Mouse (Mus musculus) embryonic facial prominence, embryonic 12.5 days (tissue): ENCODE measurements around the gene Cpvl. TPM values are rescaled to one million over a fixed set of nuclear protein-coding genes. Genes with fewer than 3 reads are reported as not detected.

Experiments
- ATAC-seq: fragments of 200-750 bp; cut with Nextera tagmentation; 2 replicates; pipeline ENCODE4 v1.8.0; 2017; ENCODE audit not compliant: insufficient number of reproducible peaks, insufficient read depth, low FRiP score, low TSS enrichment
- H3K27ac ChIP-seq: fragments of 300-500 bp; sonication (generic); 2 replicates; pipeline ENCODE4 v1.5.1; 2016; ENCODE audit warnings: mild to moderate bottlenecking
- H3K27me3 ChIP-seq: fragments of 300-500 bp; sonication (generic); 2 replicates; pipeline ENCODE4 v1.6.1; 2016; ENCODE audit warnings: mild to moderate bottlenecking, moderate library complexity
- H3K36me3 ChIP-seq: fragments of 300-500 bp; sonication (generic); 2 replicates; pipeline ENCODE4 v1.6.1; 2016; ENCODE audit warnings: mild to moderate bottlenecking
- H3K4me1 ChIP-seq: fragments of 300-500 bp; sonication (generic); 2 replicates; pipeline ENCODE4 v1.6.1; 2016
- H3K4me2 ChIP-seq: fragments of 300-500 bp; sonication (generic); replicated peaks from 2 replicates; pipeline ENCODE4 v1.6.1; 2016; ENCODE audit warnings: mild to moderate bottlenecking, moderate library complexity
- H3K4me3 ChIP-seq: fragments of 300-500 bp; sonication (generic); 2 replicates; pipeline ENCODE4 v1.5.1; 2016; ENCODE audit warnings: mild to moderate bottlenecking
- H3K9ac ChIP-seq: fragments of 300-500 bp; sonication (generic); 2 replicates; pipeline ENCODE4 v1.6.1; 2016; ENCODE audit warnings: mild to moderate bottlenecking, moderate library complexity
- H3K9me3 ChIP-seq: fragments of 300-500 bp; sonication (generic); 2 replicates; pipeline ENCODE4 v1.6.1; 2016; ENCODE audit warnings: mild to moderate bottlenecking, moderate library complexity
- WGBS: fragments of 180-500 bp; shearing (Covaris S2); methylation state at CpG from one replicate; pipeline ENCODE4 v1.1.7; 2016; 5-methylcytosine and 5-hydroxymethylcytosine counted together
- polyA plus RNA-seq: library from polyadenylated mRNA; unstranded; fragments of >200 nt; fragmentation: Nextera tagmentation; extraction: Ambion mirVana; gene quantifications from 2 replicates; pipeline ENCODE4 v1.2.1, GENCODE M21; 2016

Cpvl gene
- polyA plus RNA-seq, 1 experiment from 2014 or later: not detected

DNA sequence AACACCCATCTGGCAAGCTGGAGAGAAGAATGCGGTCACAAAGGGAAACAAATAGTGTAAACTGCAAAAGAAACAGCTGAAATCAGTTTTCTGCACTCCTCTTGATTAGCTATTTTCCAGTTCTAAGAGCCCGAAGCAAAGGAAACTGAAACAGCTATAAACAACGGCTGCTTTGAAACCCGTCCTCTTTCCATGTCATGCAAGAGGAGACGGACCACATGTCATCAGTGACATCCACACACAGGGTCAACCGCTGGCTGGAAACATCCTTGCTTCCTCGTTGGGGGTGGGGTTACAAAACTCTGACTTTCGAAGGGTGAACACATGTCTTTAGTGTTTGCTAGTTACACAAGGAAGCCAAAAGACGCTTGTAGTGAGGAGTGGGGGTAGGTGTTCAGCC is 27.6 kb downstream of the Cpvl start:
- 20% methylated on average over 9 of the region's 9 CpGs for whole genome bisulfite sequencing
- Histone ChIP-seq H3K27ac (peak overlapping the region; percentile 55), H3K27me3 (no peaks in the 10 kb centered on the region), H3K9ac (no peak overlapping the region), H3K4me1 (peaks cover 31% of the 10 kb centered on the region), H3K4me2 (no peak overlapping the region), H3K4me3 (no peak overlapping the region), H3K36me3 (no peaks in the 10 kb centered on the region), H3K9me3 (no peaks in the 10 kb centered on the region)
- ATAC-seq: no peak

GRCm38 (mm10) chr6:53948388-53949035 is 30.0 kb downstream of the Cpvl start:
- H3K36me3 ChIP-seq: no peaks in the 10 kb centered on the region
- no peak overlapping the region for H3K9ac ChIP-seq
- peaks cover 37% of the 10 kb centered on the region for H3K4me1 ChIP-seq
- no peaks in the 10 kb centered on the region for H3K27me3 ChIP-seq
- H3K27ac ChIP-seq: no peak overlapping the region
- no peak overlapping the region for H3K4me2 ChIP-seq
- no peak for ATAC-seq
- H3K9me3 ChIP-seq: no peaks in the 10 kb centered on the region
- H3K4me3 ChIP-seq: no peak overlapping the region
- WGBS: 27% methylated on average over 4 of the region's 4 CpGs

DNA sequence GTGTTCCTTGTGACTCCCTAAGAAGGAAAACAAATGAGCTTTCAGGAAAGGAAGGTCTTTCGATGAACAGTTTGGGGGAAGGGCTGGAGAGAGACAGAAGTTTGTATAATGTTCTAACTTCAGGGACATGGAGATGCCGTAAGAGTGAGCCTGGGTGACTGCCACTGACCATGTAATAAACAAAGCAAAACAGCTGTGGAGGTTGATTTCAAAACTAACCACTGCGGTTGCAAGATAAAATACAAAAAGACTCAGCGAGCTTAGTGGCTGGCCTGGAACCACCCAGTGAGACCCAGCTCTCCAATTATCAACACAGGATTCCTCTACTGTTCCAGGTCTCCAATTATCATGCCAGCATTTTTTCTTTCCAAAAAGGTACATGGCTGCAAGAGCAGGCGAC is 33.6 kb downstream of the Cpvl start:
- ATAC-seq: no peak
- Histone ChIP-seq H3K9me3 (no peaks in the 10 kb centered on the region), H3K9ac (no peak overlapping the region), H3K4me2 (no peak overlapping the region), H3K27me3 (no peaks in the 10 kb centered on the region), H3K4me3 (no peak overlapping the region), H3K4me1 (peaks cover 37% of the 10 kb centered on the region), H3K27ac (peak overlapping the region; percentile 59; the same call in 1 of the 2 replicates), H3K36me3 (no peaks in the 10 kb centered on the region)
- WGBS: 70% methylated on average over 5 of the region's 5 CpGs

- H3K9me3 ChIP-seq: no peaks in the 10 kb centered on the region
- H3K9ac ChIP-seq: no peak overlapping the region
- H3K4me2 ChIP-seq: no peak overlapping the region
- no peak overlapping the region for H3K4me3 ChIP-seq
- no peaks in the 10 kb centered on the region for H3K36me3 ChIP-seq
- peak overlapping the region; percentile 59; the same call in 1 of the 2 replicates for H3K27ac ChIP-seq
- no peak for ATAC-seq
- H3K4me1 ChIP-seq: peaks cover 36% of the 10 kb centered on the region
- no peaks in the 10 kb centered on the region for H3K27me3 ChIP-seq
- WGBS: 46% methylated on average over 3 of the region's 3 CpGs
Measured at GRCm38 (mm10) chr6:53944417-53944816, 34.1 kb downstream of the Cpvl start.

DNA sequence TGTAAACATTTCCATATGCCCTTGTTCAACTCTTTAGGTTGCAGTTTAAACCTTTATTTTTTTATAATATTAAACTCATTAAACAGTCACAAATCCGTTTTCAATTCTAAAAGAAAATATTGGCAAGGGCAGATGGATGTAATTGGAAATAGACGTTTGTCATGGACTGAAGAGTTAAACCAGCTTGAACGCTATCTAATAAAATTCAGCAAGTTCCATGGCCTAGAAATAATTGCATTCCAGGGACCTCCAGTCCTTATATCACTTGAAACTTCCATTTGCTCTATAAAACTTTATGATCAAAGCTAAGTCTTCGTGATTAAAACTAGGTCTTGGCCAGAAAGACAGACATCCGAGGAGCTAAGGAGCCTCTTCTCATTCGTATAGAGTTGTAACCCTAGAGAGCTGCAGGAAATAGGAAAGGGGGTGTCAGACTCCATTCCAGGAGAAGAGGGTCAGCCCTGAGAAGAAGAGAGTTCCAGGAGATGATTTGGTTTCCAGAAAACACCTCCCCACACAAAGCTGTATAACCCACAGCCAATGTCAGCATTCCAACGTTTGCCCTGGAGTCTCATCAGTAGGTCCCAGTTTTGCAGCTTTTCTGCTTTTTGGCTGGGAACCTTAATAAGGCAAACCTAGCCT is 36.2 kb downstream of the Cpvl start:
- peaks cover 30% of the 10 kb centered on the region for H3K4me1 ChIP-seq
- no peaks in the 10 kb centered on the region for H3K36me3 ChIP-seq
- no peak overlapping the region for H3K4me3 ChIP-seq
- no peak overlapping the region for H3K4me2 ChIP-seq
- no peak overlapping the region for H3K9ac ChIP-seq
- no peak for ATAC-seq
- H3K27ac ChIP-seq: no peak overlapping the region
- WGBS: 43% methylated on average over 7 of the region's 7 CpGs
- H3K27me3 ChIP-seq: no peaks in the 10 kb centered on the region
- no peaks in the 10 kb centered on the region for H3K9me3 ChIP-seq

DNA sequence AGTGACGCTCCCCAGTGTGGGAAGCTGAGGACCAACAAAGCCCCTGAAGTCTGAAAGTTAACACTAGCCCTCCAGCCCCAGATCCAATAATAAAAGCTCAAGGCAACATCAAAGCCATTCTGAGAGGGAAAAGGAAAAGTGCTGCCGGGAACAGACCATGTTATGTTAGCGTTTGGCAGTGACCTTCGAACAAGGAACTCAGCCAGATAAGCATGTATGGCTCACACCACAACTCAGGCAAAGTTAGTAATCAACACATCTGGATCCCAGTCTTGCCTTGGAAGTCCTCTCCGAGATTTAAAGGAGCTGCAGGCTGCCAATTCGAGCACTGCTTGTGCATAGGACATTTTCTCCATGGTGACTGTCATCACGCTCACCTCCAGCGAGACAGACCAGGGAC is 38.7 kb downstream of the Cpvl start:
- H3K36me3 ChIP-seq: no peaks in the 10 kb centered on the region
- H3K4me2 ChIP-seq: no peak overlapping the region
- H3K9me3 ChIP-seq: no peaks in the 10 kb centered on the region
- ATAC-seq: no peak
- no peak overlapping the region for H3K9ac ChIP-seq
- no peak overlapping the region for H3K4me3 ChIP-seq
- H3K27ac ChIP-seq: no peak overlapping the region
- no peaks in the 10 kb centered on the region for H3K27me3 ChIP-seq
- WGBS: 43% methylated on average over 8 of the region's 8 CpGs
- H3K4me1 ChIP-seq: peaks cover 25% of the 10 kb centered on the region

- Histone ChIP-seq H3K4me3 (no peak overlapping the region), H3K4me1 (peaks cover 19% of the 10 kb centered on the region), H3K9ac (no peak overlapping the region), H3K27ac (no peak overlapping the region), H3K4me2 (no peak overlapping the region), H3K9me3 (no peaks in the 10 kb centered on the region), H3K27me3 (no peaks in the 10 kb centered on the region), H3K36me3 (no peaks in the 10 kb centered on the region)
- 32% methylated on average over 3 of the region's 3 CpGs for WGBS
- no peak for ATAC-seq
Measured at GRCm38 (mm10) chr6:53938942-53939341, 39.5 kb downstream of the Cpvl start.

DNA sequence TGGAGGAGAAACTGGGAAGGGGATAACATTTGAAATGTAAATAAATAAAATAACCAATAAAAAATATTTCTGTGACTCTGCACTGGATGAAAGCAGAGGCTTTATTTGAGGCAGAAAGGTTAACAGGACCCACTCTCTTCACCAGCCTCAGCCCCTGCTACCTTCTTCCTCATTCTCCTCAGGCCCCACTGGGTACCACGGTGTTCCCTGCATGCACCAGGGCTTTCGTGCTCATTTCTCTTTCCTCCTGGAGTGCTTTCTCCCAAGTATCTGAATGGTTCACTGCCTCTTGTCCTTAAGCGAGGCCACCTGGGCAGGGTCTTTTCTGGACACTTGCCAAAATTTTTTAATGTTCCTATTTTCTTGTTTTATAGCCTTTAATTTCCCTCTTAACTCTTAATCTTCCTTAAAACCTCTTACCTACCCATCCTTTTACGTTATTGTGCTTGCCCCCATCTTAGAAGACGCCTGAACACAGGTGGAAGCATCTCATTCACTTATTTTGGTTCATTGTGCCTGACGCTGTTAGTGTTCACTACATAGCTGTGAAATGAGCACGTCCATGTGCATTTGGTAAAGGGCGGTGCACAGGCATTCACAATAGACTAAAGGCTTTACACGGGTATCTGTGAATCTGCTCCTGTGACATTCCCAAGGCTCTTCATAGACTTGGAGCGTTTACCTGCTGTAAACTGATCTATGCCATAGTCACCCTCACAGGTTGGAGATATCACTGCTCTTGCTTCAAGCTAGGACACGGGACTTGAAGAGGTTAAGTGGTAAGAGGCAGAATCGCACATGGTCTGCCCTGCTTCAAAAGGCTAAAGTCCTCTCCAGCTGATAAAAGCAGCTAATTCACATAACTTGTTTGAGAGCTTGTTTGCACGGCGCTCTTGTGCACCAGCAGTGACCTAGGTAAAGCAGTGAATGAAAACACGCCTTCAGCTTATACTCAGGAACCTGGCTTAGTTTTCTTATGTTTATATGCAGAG is 41.0 kb downstream of the Cpvl start:
- no peaks in the 10 kb centered on the region for H3K9me3 ChIP-seq
- peaks cover 19% of the 10 kb centered on the region for H3K4me1 ChIP-seq
- H3K27me3 ChIP-seq: no peaks in the 10 kb centered on the region
- H3K4me2 ChIP-seq: no peak overlapping the region
- no peaks in the 10 kb centered on the region for H3K36me3 ChIP-seq
- no peak overlapping the region for H3K4me3 ChIP-seq
- H3K9ac ChIP-seq: no peak overlapping the region
- ATAC-seq: no peak
- no peak overlapping the region for H3K27ac ChIP-seq
- 75% methylated on average over 15 of the region's 15 CpGs for WGBS

GRCm38 (mm10) chr6:53931605-53932004 is 46.9 kb downstream of the Cpvl start:
- no peaks in the 10 kb centered on the region for H3K9me3 ChIP-seq
- 33% methylated on average over 8 of the region's 8 CpGs for WGBS
- H3K4me1 ChIP-seq: peaks cover 15% of the 10 kb centered on the region
- H3K4me2 ChIP-seq: no peak overlapping the region
- no peak overlapping the region for H3K4me3 ChIP-seq
- ATAC-seq: no peak
- no peaks in the 10 kb centered on the region for H3K36me3 ChIP-seq
- H3K27ac ChIP-seq: no peak overlapping the region
- no peaks in the 10 kb centered on the region for H3K27me3 ChIP-seq
- H3K9ac ChIP-seq: no peak overlapping the region

DNA sequence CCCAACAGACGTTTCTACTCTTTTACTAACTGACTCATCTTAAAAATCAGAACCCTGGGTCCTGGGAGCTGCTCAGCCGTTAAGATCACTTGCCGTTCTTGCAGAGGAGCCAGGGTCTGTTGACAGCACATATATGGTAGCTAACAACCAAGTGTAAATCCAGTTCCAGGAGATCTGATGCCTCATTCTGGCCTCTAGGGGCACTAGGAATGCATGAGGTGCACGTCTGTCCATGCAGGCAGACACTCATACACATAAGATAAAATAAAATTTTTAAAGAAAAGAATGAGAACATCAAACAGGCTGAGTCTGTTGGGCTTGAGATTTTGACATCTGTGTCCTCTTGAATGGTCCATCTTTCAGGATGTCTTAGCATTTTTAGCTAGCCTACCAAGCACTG is 48.6 kb downstream of the Cpvl start:
- no peaks in the 10 kb centered on the region for H3K9me3 ChIP-seq
- no peak overlapping the region for H3K27ac ChIP-seq
- ATAC-seq: no peak
- no peak overlapping the region for H3K4me3 ChIP-seq
- H3K9ac ChIP-seq: no peak overlapping the region
- peaks cover 15% of the 10 kb centered on the region for H3K4me1 ChIP-seq
- WGBS: 65% methylated on average over 4 of the region's 4 CpGs
- no peaks in the 10 kb centered on the region for H3K36me3 ChIP-seq
- H3K27me3 ChIP-seq: no peaks in the 10 kb centered on the region
- H3K4me2 ChIP-seq: no peak overlapping the region

DNA sequence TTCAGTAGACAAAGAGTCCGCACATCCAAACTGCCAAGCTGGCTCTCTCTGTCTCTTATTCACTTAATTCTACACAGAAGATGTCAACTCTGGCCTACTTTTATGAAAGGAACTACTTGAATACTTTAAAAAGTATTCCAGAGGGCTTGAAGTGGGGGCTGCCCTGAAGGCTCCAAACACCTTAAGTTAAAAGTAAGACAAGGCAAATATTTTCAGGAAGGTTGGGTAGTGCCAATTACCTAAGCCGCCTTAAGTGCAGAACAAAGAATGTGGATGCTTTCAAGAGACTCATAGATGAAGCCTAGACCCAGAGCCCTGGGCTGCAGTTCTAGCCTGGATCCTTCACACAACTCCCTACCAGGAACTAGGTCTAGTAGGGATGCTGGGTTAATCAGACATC is 52.3 kb downstream of the Cpvl start:
- Histone ChIP-seq H3K27ac (no peak overlapping the region), H3K4me2 (no peak overlapping the region), H3K4me3 (no peak overlapping the region), H3K27me3 (no peaks in the 10 kb centered on the region), H3K36me3 (no peaks in the 10 kb centered on the region), H3K9ac (no peak overlapping the region), H3K4me1 (peaks cover 8% of the 10 kb centered on the region), H3K9me3 (no peaks in the 10 kb centered on the region)
- no peak for ATAC-seq
- 92% methylated on average over 2 of the region's 2 CpGs for WGBS
